Mouse (Mus musculus) midbrain, postnatal 0 days (tissue): Measurements from ENCODE around the gene Rara. TPM values are rescaled to one million over a fixed set of nuclear protein-coding genes. Genes with fewer than 3 reads are reported as not detected.

Experiments
- ATAC-seq: fragments of 200-750 bp; cut with Nextera tagmentation; 2 replicates; pipeline ENCODE4 v1.8.0; 2017; ENCODE audit warnings: moderate number of reproducible peaks, mild to moderate bottlenecking, moderate TSS enrichment, moderate library complexity; ENCODE audit not compliant: low FRiP score
- DNase-seq: peaks from one replicate; pipeline ENCODE4 v3.0.0-alpha.2; 2015; ENCODE audit warnings: low spot score
- H3K27ac ChIP-seq: fragments of 300-500 bp; sonication (generic); 2 replicates; pipeline ENCODE4 v1.5.1; 2014; ENCODE audit warnings: low read depth, mild to moderate bottlenecking, low read length, mixed read lengths
- H3K27me3 ChIP-seq: fragments of 300-500 bp; sonication (generic); 2 replicates; pipeline ENCODE4 v1.6.1; 2014; ENCODE audit warnings: low read length, control low read depth, mixed read lengths; ENCODE audit not compliant: insufficient read depth
- H3K36me3 ChIP-seq: fragments of 300-500 bp; sonication (generic); 2 replicates; pipeline ENCODE4 v1.6.1; 2014; ENCODE audit warnings: low read length, control low read depth, mixed read lengths; ENCODE audit not compliant: insufficient read depth
- H3K4me1 ChIP-seq: fragments of 300-500 bp; sonication (generic); 2 replicates; pipeline ENCODE4 v1.6.1; 2014; ENCODE audit warnings: mild to moderate bottlenecking, control low read depth, antibody characterized with exemption, low read length, mixed read lengths; ENCODE audit not compliant: insufficient read depth
- H3K4me2 ChIP-seq: fragments of 300-500 bp; sonication (generic); 2 replicates; pipeline ENCODE4 v1.6.1; 2014; ENCODE audit warnings: low read depth, mild to moderate bottlenecking, low read length, mixed read lengths; ENCODE audit not compliant: poor library complexity, severe bottlenecking
- H3K4me3 ChIP-seq: fragments of 300-500 bp; sonication (generic); 2 replicates; pipeline ENCODE4 v1.5.1; 2014; ENCODE audit warnings: low read depth, mild to moderate bottlenecking, low read length, moderate library complexity
- H3K9ac ChIP-seq: fragments of 300-500 bp; sonication (generic); replicated peaks from 2 replicates; pipeline ENCODE4 v1.6.1; 2014; ENCODE audit warnings: mild to moderate bottlenecking, low read length, moderate library complexity, mixed read lengths; ENCODE audit not compliant: poor library complexity, severe bottlenecking
- H3K9me3 ChIP-seq: fragments of 300-500 bp; sonication (generic); 2 replicates; pipeline ENCODE4 v1.6.1; 2016; ENCODE audit warnings: low read length, control low read depth
- CTCF ChIP-seq: IDR thresholded peaks from 2 replicates; pipeline ENCODE4 v1.5.1; 2016; ENCODE audit warnings: antibody characterized with exemption, mild to moderate bottlenecking
- WGBS: fragments of 180-500 bp; shearing (Covaris S2); extraction: QIAGEN DNeasy Blood & Tissue Kit; methylation state at CpG from one replicate; pipeline ENCODE4 v1.1.7; 2014; 5-methylcytosine and 5-hydroxymethylcytosine counted together
- polyA plus RNA-seq: library from polyadenylated mRNA; unstranded; fragments of >200 nt; fragmentation: Nextera tagmentation; extraction: Ambion mirVana; gene quantifications from 2 replicates; pipeline ENCODE4 v1.2.1, GENCODE M21; 2015
- total RNA-seq: library from RNA; depleted of rRNA; stranded (reverse); fragments of >200 nt; gene quantifications from 2 replicates; pipeline ENCODE4 v1.2.3, GENCODE M21; 2014

The Rara gene
- total and polyA plus RNA-seq, 2 experiments from 2014 or later, result 8.2 to 20.4 TPM

DNA sequence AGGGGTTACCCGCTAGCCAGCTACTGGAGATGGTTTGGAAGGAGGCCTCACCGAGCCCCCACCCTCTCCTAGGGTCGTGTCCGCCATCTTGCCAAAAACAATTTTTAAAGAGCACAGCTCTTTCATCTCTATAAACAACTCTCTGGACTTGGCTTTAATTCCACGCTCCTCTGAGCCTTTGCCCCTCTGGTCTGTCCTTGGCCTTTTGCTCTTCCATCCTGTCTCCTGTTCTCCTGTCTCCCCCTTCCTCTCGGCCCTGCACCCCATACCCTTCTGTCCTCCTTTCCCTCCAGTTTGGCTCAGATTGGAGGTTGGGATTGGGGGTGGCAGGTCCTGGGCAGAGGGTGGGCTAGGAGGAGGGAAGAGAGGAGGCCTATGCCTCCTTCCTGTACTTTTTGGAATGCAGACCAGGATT, 36.6 kb downstream of the Rara start:
- H3K9ac ChIP-seq, result no peak overlapping the region
- H3K36me3 ChIP-seq, result no peaks in the 10 kb centered on the region
- no peak overlapping the region for H3K27ac ChIP-seq
- H3K4me3 ChIP-seq, result no peak overlapping the region
- no peaks in the 10 kb centered on the region for H3K9me3 ChIP-seq
- no peak for DNase-seq
- peak overlapping the region; percentile 69; the same call in 1 of the 2 replicates for H3K4me2 ChIP-seq
- no peak for ATAC-seq
- peaks cover 41% of the 10 kb centered on the region for H3K4me1 ChIP-seq
- WGBS, result 35% methylated on average over 6 of the region's 6 CpGs
- no peaks in the 10 kb centered on the region for H3K27me3 ChIP-seq
- TF ChIP-seq CTCF, result no peak

DNA sequence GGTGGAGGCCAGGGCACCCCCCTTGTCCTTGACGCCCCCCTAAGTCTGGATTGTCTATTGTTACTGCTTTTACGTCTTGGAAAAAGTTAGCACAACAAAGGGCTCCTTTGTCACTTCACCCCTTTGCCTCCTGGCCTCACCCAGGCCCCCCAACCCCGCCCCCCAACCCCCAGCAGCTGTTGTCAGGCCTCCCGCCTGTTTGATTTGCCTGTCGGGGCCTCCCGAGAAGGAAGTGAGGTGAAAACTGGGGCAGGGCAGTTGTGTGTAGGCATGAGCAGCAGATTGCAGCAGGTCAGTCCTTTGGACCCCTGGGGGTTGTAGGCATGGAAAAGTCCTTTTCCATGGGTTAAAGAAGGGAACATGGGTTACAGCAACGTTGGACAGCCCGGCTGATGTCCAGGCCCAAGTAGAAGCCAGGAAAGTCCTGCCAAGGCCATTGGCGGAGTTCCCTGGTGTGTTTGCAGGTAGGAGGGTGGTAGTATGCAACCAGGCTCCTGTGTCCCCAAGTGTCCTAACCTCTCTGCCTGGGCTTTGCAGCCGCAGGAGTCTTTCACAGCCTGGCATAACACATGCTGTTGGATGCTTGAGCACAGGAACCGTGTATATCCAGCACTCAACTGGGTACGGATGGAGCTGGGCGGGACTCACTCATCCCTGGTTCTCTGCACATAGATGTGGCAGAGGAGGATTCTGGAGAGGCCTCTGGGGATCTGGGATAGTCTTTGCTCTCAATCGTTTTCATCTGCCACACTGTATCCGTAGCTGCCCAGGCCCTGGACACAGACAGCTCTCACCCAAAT, 37.2 kb downstream of the Rara start:
- no peak for TF ChIP-seq CTCF
- Histone ChIP-seq H3K9ac (no peak overlapping the region), H3K9me3 (no peaks in the 10 kb centered on the region), H3K27ac (no peak overlapping the region; the same call in 1 of the 2 replicates), H3K4me3 (no peak overlapping the region), H3K27me3 (no peaks in the 10 kb centered on the region), H3K4me2 (peak overlapping the region; percentile 20; the same call in 1 of the 2 replicates), H3K36me3 (no peaks in the 10 kb centered on the region), H3K4me1 (peaks cover 41% of the 10 kb centered on the region)
- WGBS, result 35% methylated on average over 15 of the region's 15 CpGs
- ATAC-seq (no peak), DNase-seq (peak; percentile 13)

DNA sequence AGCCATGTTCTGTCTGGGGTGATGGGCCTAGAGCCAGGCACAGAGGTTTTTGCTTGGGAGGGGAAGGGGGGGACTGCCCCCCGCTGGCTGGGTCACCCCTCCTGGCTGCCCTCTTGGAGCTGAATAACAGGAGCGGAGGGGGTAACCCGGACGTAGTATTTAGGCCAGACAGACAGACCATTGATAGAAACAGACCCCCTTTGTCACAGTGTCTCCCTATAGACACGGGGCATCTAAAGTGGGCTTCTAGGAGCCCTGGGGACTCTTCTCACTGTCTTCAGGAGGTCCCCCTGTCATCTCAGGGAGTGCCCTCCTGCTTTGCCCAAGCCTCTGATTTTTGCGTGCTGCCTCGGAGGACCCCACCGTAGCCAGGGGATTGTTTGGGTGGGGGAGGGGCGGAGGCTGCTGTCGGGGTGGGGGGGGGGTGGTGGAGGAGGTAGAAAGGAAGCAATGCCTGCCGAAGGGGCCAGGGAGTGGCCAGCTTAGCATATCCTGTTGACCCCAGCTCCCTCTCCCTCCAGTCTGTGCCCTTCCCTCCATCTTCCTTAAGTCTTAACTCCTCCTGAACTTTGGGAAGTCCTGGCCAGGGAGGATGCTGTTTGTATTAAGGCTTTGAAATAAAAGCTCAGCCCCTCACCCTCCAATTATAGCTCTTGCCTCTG, 37.9 kb downstream of the Rara start:
- no peaks in the 10 kb centered on the region for H3K9me3 ChIP-seq
- no peak for TF ChIP-seq CTCF
- no peak overlapping the region; the same call in 1 of the 2 replicates for H3K27ac ChIP-seq
- 13% methylated on average over 9 of the region's 11 CpGs for WGBS
- no peak overlapping the region for H3K9ac ChIP-seq
- H3K4me1 ChIP-seq, result peaks cover 41% of the 10 kb centered on the region
- no peaks in the 10 kb centered on the region for H3K27me3 ChIP-seq
- DNase-seq, result peak; percentile 38
- no peaks in the 10 kb centered on the region for H3K36me3 ChIP-seq
- ATAC-seq, result no peak
- H3K4me2 ChIP-seq, result no peak overlapping the region
- H3K4me3 ChIP-seq, result no peak overlapping the region

DNA sequence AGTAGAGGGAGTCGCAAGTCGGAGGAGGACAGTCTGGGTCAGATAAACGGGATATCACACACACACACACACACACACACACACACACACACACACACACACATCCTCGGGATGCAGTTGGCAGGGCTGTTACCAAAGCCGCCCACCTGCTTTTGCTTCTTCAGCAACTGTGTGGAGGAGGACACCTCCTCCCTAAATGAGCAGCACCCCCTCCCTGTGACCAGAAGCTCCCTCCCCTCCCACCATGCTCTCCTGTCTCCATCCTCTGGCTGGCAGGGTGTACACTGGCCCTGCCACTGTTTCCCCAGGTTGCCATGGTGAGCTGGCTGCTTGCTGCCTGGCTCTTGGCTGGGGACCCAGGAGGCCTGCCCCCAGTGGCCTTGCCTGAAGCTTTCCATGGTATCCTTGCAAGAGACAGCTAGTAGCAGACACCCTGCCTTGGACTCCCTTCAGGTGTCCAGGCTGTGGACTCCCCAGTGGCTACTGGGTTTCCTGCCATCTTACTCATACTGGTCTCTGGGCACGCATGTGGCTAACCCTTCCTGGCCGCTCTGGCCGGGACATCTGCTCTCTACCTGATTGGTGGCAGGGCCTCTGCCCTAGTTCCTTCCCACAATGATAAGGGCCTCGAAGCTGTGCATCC, 39.0 kb downstream of the Rara start:
- Histone ChIP-seq H3K4me2 (no peak overlapping the region), H3K27me3 (no peaks in the 10 kb centered on the region), H3K36me3 (peaks cover 5% of the 10 kb centered on the region), H3K9me3 (no peaks in the 10 kb centered on the region), H3K4me3 (no peak overlapping the region), H3K4me1 (peaks cover 36% of the 10 kb centered on the region), H3K27ac (peak overlapping the region; percentile 43; the same call in 1 of the 2 replicates), H3K9ac (no peak overlapping the region)
- peak; percentile 88 for DNase-seq
- WGBS, result 42% methylated on average over 9 of the region's 9 CpGs
- peak; percentile 58 for ATAC-seq
- peak; percentile 61 for TF ChIP-seq CTCF

DNA sequence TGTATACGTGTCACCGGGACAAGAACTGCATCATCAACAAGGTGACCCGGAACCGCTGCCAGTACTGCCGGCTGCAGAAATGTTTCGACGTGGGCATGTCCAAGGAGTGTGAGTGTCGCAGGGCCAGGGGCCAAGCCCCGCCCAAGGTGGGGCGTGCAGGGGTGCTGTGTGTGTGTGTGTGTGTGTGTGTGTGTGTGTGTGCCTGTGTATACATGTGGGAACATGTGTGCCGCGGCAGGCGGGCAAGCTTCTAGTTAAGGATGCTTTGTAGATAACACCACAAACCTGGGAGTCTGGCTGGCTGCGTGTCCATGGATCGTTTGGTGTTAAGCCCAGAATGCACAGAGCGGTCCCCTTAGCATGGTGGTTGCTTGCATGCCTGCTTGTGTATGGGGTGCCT, 40.5 kb downstream of the Rara start:
- no peak overlapping the region for H3K9ac ChIP-seq
- 66% methylated on average over 16 of the region's 16 CpGs for WGBS

More for the DNA sequence above, 40.5 kb downstream of the Rara start:
- Histone ChIP-seq H3K4me3 (no peak overlapping the region), H3K4me1 (peaks cover 26% of the 10 kb centered on the region), H3K27me3 (no peaks in the 10 kb centered on the region), H3K27ac (no peak overlapping the region), H3K36me3 (peaks cover 9% of the 10 kb centered on the region), H3K9me3 (no peaks in the 10 kb centered on the region), H3K4me2 (no peak overlapping the region)
- DNase-seq (no peak), ATAC-seq (no peak)
- TF ChIP-seq CTCF, result no peak
